Mouse (Mus musculus) midbrain, embryonic 16.5 days (tissue): ENCODE data around the gene Sec16a. TPM values are rescaled to one million over a fixed set of nuclear protein-coding genes. Genes with fewer than 3 reads are reported as not detected.

Experiments
- ATAC-seq: fragments of 200-750 bp; cut with Nextera tagmentation; 2 replicates; pipeline ENCODE4 v1.8.0; 2017; ENCODE audit warnings: moderate TSS enrichment
- H3K27ac ChIP-seq: fragments of 300-500 bp; sonication (generic); 2 replicates; pipeline ENCODE4 v1.5.1; 2014; ENCODE audit warnings: mild to moderate bottlenecking, low read length, mixed read lengths
- H3K27me3 ChIP-seq: fragments of 300-500 bp; sonication (generic); 2 replicates; pipeline ENCODE4 v1.6.1; 2014; ENCODE audit warnings: low read depth, low read length, mixed read lengths; ENCODE audit not compliant: control insufficient read depth, insufficient read depth
- H3K36me3 ChIP-seq: fragments of 300-500 bp; sonication (generic); 2 replicates; pipeline ENCODE4 v1.6.1; 2014; ENCODE audit warnings: mild to moderate bottlenecking, low read length, moderate library complexity, mixed read lengths; ENCODE audit not compliant: control insufficient read depth, insufficient read depth
- H3K4me1 ChIP-seq: fragments of 300-500 bp; sonication (generic); 2 replicates; pipeline ENCODE4 v1.6.1; 2014; ENCODE audit warnings: mild to moderate bottlenecking, low read length, mixed read lengths; ENCODE audit not compliant: control insufficient read depth, insufficient read depth
- H3K4me2 ChIP-seq: fragments of 300-500 bp; sonication (generic); 2 replicates; pipeline ENCODE4 v1.6.1; 2014; ENCODE audit warnings: mild to moderate bottlenecking, low read length, mixed read lengths
- H3K4me3 ChIP-seq: fragments of 300-500 bp; sonication (generic); 2 replicates; pipeline ENCODE4 v1.5.1; 2014; ENCODE audit warnings: low read depth, mild to moderate bottlenecking, low read length, moderate library complexity, mixed read lengths
- H3K9ac ChIP-seq: fragments of 300-500 bp; sonication (generic); 2 replicates; pipeline ENCODE4 v1.6.1; 2014; ENCODE audit warnings: low read depth, low read length, mixed read lengths
- H3K9me3 ChIP-seq: fragments of 300-500 bp; sonication (generic); replicated peaks from 2 replicates; pipeline ENCODE4 v1.6.1; 2014; ENCODE audit warnings: mild to moderate bottlenecking, low read length, mixed read lengths; ENCODE audit not compliant: control insufficient read depth, poor library complexity, severe bottlenecking
- WGBS: fragments of 180-500 bp; shearing (Covaris S2); extraction: QIAGEN DNeasy Blood & Tissue Kit; methylation state at CpG from one replicate; pipeline ENCODE4 v1.1.7; 2014; 5-methylcytosine and 5-hydroxymethylcytosine counted together
- polyA plus RNA-seq: library from polyadenylated mRNA; unstranded; fragments of >200 nt; fragmentation: Nextera tagmentation; extraction: Ambion mirVana; gene quantifications from 2 replicates; pipeline ENCODE4 v1.2.1, GENCODE M21; 2015

The Sec16a gene
- polyA plus RNA-seq, 1 experiment from 2014 or later, result 18.7 TPM

GRCm38 (mm10) chr2:26409362-26409761, 35.7 kb downstream of the Sec16a start:
- peak; percentile 15; the same call in 1 of the 2 replicates for ATAC-seq
- Histone ChIP-seq H3K36me3 (peaks cover 29% of the 10 kb centered on the region), H3K4me3 (peak overlapping the region; percentile 95; the same call in 1 of the 2 replicates), H3K4me1 (peaks cover 41% of the 10 kb centered on the region), H3K4me2 (peak overlapping the region; percentile 97), H3K9me3 (no peaks in the 10 kb centered on the region), H3K27ac (0 out of 2 replicates have a peak overlapping the region, but pooled peaks have one; percentile 8), H3K9ac (peak overlapping the region; percentile 80; the same call in 1 of the 2 replicates), H3K27me3 (no peaks in the 10 kb centered on the region)
- WGBS, result 58% methylated on average over 3 of the region's 3 CpGs

GRCm38 (mm10) chr2:26408515-26409356, 36.3 kb downstream of the Sec16a start, which contains the start of gene Inpp5e:
Gene Inpp5e, minus strand, starts transcription at chr2:26409203.
- Histone ChIP-seq H3K27ac (peak within 1 kb of the TSS; percentile 82), H3K36me3 (peaks cover 23% of the 10 kb centered on the region), H3K9ac (peak within 1 kb of the TSS; percentile 80), H3K9me3 (no peaks in the 10 kb centered on the region), H3K27me3 (no peaks in the 10 kb centered on the region), H3K4me1 (peaks cover 41% of the 10 kb centered on the region), H3K4me3 (peak within 1 kb of the TSS; percentile 95), H3K4me2 (peak within 1 kb of the TSS; percentile 97)
- ATAC-seq, result peak; percentile 95
- WGBS, result under 1% methylated on average over 57 of the region's 57 CpGs

GRCm38 (mm10) chr2:26403306-26403705, 41.7 kb downstream of the Sec16a start:
- WGBS, result 82% methylated on average over 8 of the region's 8 CpGs
- Histone ChIP-seq H3K27ac (no peak overlapping the region), H3K9ac (no peak overlapping the region), H3K27me3 (no peaks in the 10 kb centered on the region), H3K36me3 (peaks cover 26% of the 10 kb centered on the region), H3K4me3 (no peak overlapping the region), H3K9me3 (no peaks in the 10 kb centered on the region), H3K4me2 (no peak overlapping the region), H3K4me1 (peaks cover 37% of the 10 kb centered on the region)
- ATAC-seq, result no peak

GRCm38 (mm10) chr2:26402265-26402664, 42.8 kb downstream of the Sec16a start:
- 87% methylated on average over 1 of the region's 1 CpGs for WGBS
- no peak for ATAC-seq
- no peak overlapping the region for H3K4me3 ChIP-seq

GRCm38 (mm10) chr2:26401023-26401422, 44.0 kb downstream of the Sec16a start:
- Histone ChIP-seq H3K9ac (no peak overlapping the region), H3K36me3 (peaks cover 43% of the 10 kb centered on the region), H3K27ac (no peak overlapping the region), H3K4me1 (peaks cover 14% of the 10 kb centered on the region), H3K9me3 (no peaks in the 10 kb centered on the region), H3K4me3 (no peak overlapping the region), H3K27me3 (no peaks in the 10 kb centered on the region), H3K4me2 (no peak overlapping the region)
- WGBS, result 94% methylated on average over 4 of the region's 4 CpGs
- no peak for ATAC-seq

More at GRCm38 (mm10) chr2:26402265-26402664, 42.8 kb downstream of the Sec16a start:
- Histone ChIP-seq H3K4me1 (peaks cover 27% of the 10 kb centered on the region), H3K4me2 (no peak overlapping the region), H3K9ac (no peak overlapping the region), H3K36me3 (peaks cover 34% of the 10 kb centered on the region), H3K27me3 (no peaks in the 10 kb centered on the region), H3K27ac (no peak overlapping the region), H3K9me3 (no peaks in the 10 kb centered on the region)

- peaks cover 50% of the 10 kb centered on the region for H3K36me3 ChIP-seq
- no peak overlapping the region for H3K4me2 ChIP-seq
- ATAC-seq, result no peak
- WGBS, result 89% methylated on average over 5 of the region's 5 CpGs
- H3K27ac ChIP-seq, result no peak overlapping the region
- no peaks in the 10 kb centered on the region for H3K27me3 ChIP-seq
- peaks cover 7% of the 10 kb centered on the region for H3K4me1 ChIP-seq
- H3K4me3 ChIP-seq, result no peak overlapping the region
- no peaks in the 10 kb centered on the region for H3K9me3 ChIP-seq
- H3K9ac ChIP-seq, result no peak overlapping the region
These were observed 44.7 kb downstream of the Sec16a start for GRCm38 (mm10) chr2:26400296-26400695.

GRCm38 (mm10) chr2:26399647-26400046, 45.4 kb downstream of the Sec16a start:
- WGBS, result 92% methylated on average over 5 of the region's 5 CpGs
- no peaks in the 10 kb centered on the region for H3K27me3 ChIP-seq
- no peak for ATAC-seq
- peaks cover 57% of the 10 kb centered on the region for H3K36me3 ChIP-seq
- H3K27ac ChIP-seq, result no peak overlapping the region
- no peak overlapping the region for H3K4me3 ChIP-seq
- no peaks in the 10 kb centered on the region for H3K9me3 ChIP-seq
- H3K4me1 ChIP-seq, result 0 out of 2 replicates have a peak, but pooled peaks cover 2% of the 10 kb centered on the region
- no peak overlapping the region for H3K9ac ChIP-seq
- no peak overlapping the region for H3K4me2 ChIP-seq

- Histone ChIP-seq H3K4me3 (no peak overlapping the region), H3K36me3 (peaks cover 62% of the 10 kb centered on the region), H3K4me2 (no peak overlapping the region), H3K9ac (no peak overlapping the region), H3K9me3 (no peaks in the 10 kb centered on the region), H3K27me3 (no peaks in the 10 kb centered on the region), H3K4me1 (no peaks in the 10 kb centered on the region), H3K27ac (no peak overlapping the region)
- WGBS, result 92% methylated on average over 8 of the region's 8 CpGs
- ATAC-seq, result no peak
These were observed 46.0 kb downstream of the Sec16a start for GRCm38 (mm10) chr2:26398978-26399377.

- Histone ChIP-seq H3K4me3 (no peak overlapping the region), H3K27me3 (no peaks in the 10 kb centered on the region), H3K4me2 (no peak overlapping the region), H3K4me1 (peaks cover 19% of the 10 kb centered on the region), H3K36me3 (peaks cover 41% of the 10 kb centered on the region), H3K9ac (no peak overlapping the region), H3K9me3 (no peaks in the 10 kb centered on the region), H3K27ac (no peak overlapping the region)
- ATAC-seq, result no peak
- 92% methylated on average over 6 of the region's 6 CpGs for WGBS
These were observed 53.4 kb downstream of the Sec16a start for GRCm38 (mm10) chr2:26391617-26392016.
